Mouse (Mus musculus): ENCODE data around the gene Crym. TPM values are rescaled to one million over a fixed set of nuclear protein-coding genes. Genes with fewer than 3 reads are reported as not detected.
A peak's percentile ranks its signal among the peaks of the same experiment; 100 is the strongest.

The Crym gene
- polyA plus RNA-seq, 1 experiment from 2014 or later: 44.6 TPM

- H3K27ac ChIP-seq (replicated peaks): peak overlapping the region; percentile 84
These were observed 45.0 kb downstream of the Crym start for GRCm38 (mm10) chr7:120156841-120157409.

GRCm38 (mm10) chr7:120150898-120151297, 51.0 kb downstream of the Crym start:
- 86% methylated on average over 2 of the region's 2 CpGs for WGBS
- ATAC-seq (replicated peaks): no peak
- no peaks in the 10 kb centered on the region for H3K9me3 ChIP-seq
- no peak overlapping the region for H3K4me2 ChIP-seq (replicated peaks)
- H3K4me1 ChIP-seq: no peaks in the 10 kb centered on the region
- no peak overlapping the region for H3K9ac ChIP-seq (replicated peaks)
- no peaks in the 10 kb centered on the region for H3K36me3 ChIP-seq
- no peak overlapping the region for H3K4me3 ChIP-seq
- no peak overlapping the region for H3K27ac ChIP-seq (replicated peaks)
- H3K27me3 ChIP-seq: peaks cover 14% of the 10 kb centered on the region; the same call in 1 of the 2 replicates

More at GRCm38 (mm10) chr7:120156841-120157409, 45.0 kb downstream of the Crym start:
- H3K9ac ChIP-seq (replicated peaks): no peak overlapping the region
- H3K4me2 ChIP-seq (replicated peaks): no peak overlapping the region
- no peaks in the 10 kb centered on the region for H3K9me3 ChIP-seq
- H3K36me3 ChIP-seq: no peaks in the 10 kb centered on the region
- 1% methylated on average over 2 of the region's 2 CpGs for WGBS
- ATAC-seq (replicated peaks): peak; percentile 90
- H3K4me1 ChIP-seq: peaks cover 23% of the 10 kb centered on the region
- no peak overlapping the region for H3K4me3 ChIP-seq
- peaks cover 31% of the 10 kb centered on the region for H3K27me3 ChIP-seq

GRCm38 (mm10) chr7:120150257-120150656, 51.7 kb downstream of the Crym start:
- peaks cover 10% of the 10 kb centered on the region; the same call in 1 of the 2 replicates for H3K27me3 ChIP-seq
- no peak overlapping the region for H3K4me3 ChIP-seq
- no peak for ATAC-seq (replicated peaks)
- H3K4me2 ChIP-seq (replicated peaks): no peak overlapping the region
- no peaks in the 10 kb centered on the region for H3K4me1 ChIP-seq
- no peaks in the 10 kb centered on the region for H3K36me3 ChIP-seq
- no peak overlapping the region for H3K27ac ChIP-seq (replicated peaks)
- no peak overlapping the region for H3K9ac ChIP-seq (replicated peaks)
- WGBS: 18% methylated on average over 3 of the region's 3 CpGs
- H3K9me3 ChIP-seq: no peaks in the 10 kb centered on the region

- H3K9ac ChIP-seq (replicated peaks): no peak within 1 kb of the TSS
- H3K9me3 ChIP-seq: no peaks in the 10 kb centered on the region
- H3K36me3 ChIP-seq: no peaks in the 10 kb centered on the region
- no peak within 1 kb of the TSS for H3K4me3 ChIP-seq
- 86% methylated on average over 9 of the region's 9 CpGs for WGBS
- no peak within 1 kb of the TSS for H3K27ac ChIP-seq (replicated peaks)
- ATAC-seq (replicated peaks): no peak
- no peak within 1 kb of the TSS for H3K4me2 ChIP-seq (replicated peaks)
- no peaks in the 10 kb centered on the region for H3K27me3 ChIP-seq
- no peaks in the 10 kb centered on the region for H3K4me1 ChIP-seq
These were observed 56.7 kb downstream of the Crym start, which contains the start of gene Zp2 for GRCm38 (mm10) chr7:120145191-120145590. Gene Zp2 (minus strand): TSS chr7:120145291.

GRCm38 (mm10) chr7:120142743-120143142, 59.2 kb downstream of the Crym start:
- no peaks in the 10 kb centered on the region for H3K36me3 ChIP-seq
- 83% methylated on average over 1 of the region's 1 CpGs for WGBS
- no peak overlapping the region for H3K27ac ChIP-seq (replicated peaks)

More at GRCm38 (mm10) chr7:120142743-120143142, 59.2 kb downstream of the Crym start:
- Histone ChIP-seq H3K27me3 (no peaks in the 10 kb centered on the region), H3K4me1 (no peaks in the 10 kb centered on the region), H3K4me2 (replicated peaks) (no peak overlapping the region), H3K9ac (replicated peaks) (no peak overlapping the region), H3K9me3 (no peaks in the 10 kb centered on the region), H3K4me3 (no peak overlapping the region)
- no peak for ATAC-seq (replicated peaks)

Other genes with a start within 250 kb of the Crym start
- 0.06 and 0.22 TPM in 2 replicates for gene Dnah3, start 106.8 kb downstream of the Crym start, polyA plus RNA-seq (2015; fragmentation: Nextera tagmentation; extraction: Ambion mirVana)
- 6.2 and 7.7 TPM in 2 replicates for gene Tmem159, start 99.8 kb downstream of the Crym start, polyA plus RNA-seq (2015; fragmentation: Nextera tagmentation; extraction: Ambion mirVana)
- gene Zp2, start 56.8 kb downstream of the Crym start, polyA plus RNA-seq (2015; fragmentation: Nextera tagmentation; extraction: Ambion mirVana): not detected in 2 replicates
- 0.05 TPM in 1 of 2 replicates, not detected in the other for gene Anks4b, start 28.3 kb downstream of the Crym start, polyA plus RNA-seq (2015; fragmentation: Nextera tagmentation; extraction: Ambion mirVana)
- gene Abca14, start 1.9 kb upstream of the Crym start, polyA plus RNA-seq (2015; fragmentation: Nextera tagmentation; extraction: Ambion mirVana): 0.03 TPM in 1 of 2 replicates, not detected in the other
- gene Abca15, start 126.6 kb upstream of the Crym start, polyA plus RNA-seq (2015; fragmentation: Nextera tagmentation; extraction: Ambion mirVana): not detected in 2 replicates
- not detected in 2 replicates for gene Abca16, start 207.5 kb upstream of the Crym start, polyA plus RNA-seq (2015; fragmentation: Nextera tagmentation; extraction: Ambion mirVana)